Mouse (Mus musculus): Measurements from ENCODE around the gene Slc25a35. TPM values are rescaled to one million over a fixed set of nuclear protein-coding genes. Genes with fewer than 3 reads are reported as not detected.
"Not testable (repeated sequence)": the region's sequence is repeated elsewhere in the genome, so short reads cannot be mapped to it uniquely, and the experiment has no call there.

Gene Slc25a35
- polyA plus RNA-seq (2012; rRNA removed), result 27.3 and 32.4 TPM in 2 replicates

DNA sequence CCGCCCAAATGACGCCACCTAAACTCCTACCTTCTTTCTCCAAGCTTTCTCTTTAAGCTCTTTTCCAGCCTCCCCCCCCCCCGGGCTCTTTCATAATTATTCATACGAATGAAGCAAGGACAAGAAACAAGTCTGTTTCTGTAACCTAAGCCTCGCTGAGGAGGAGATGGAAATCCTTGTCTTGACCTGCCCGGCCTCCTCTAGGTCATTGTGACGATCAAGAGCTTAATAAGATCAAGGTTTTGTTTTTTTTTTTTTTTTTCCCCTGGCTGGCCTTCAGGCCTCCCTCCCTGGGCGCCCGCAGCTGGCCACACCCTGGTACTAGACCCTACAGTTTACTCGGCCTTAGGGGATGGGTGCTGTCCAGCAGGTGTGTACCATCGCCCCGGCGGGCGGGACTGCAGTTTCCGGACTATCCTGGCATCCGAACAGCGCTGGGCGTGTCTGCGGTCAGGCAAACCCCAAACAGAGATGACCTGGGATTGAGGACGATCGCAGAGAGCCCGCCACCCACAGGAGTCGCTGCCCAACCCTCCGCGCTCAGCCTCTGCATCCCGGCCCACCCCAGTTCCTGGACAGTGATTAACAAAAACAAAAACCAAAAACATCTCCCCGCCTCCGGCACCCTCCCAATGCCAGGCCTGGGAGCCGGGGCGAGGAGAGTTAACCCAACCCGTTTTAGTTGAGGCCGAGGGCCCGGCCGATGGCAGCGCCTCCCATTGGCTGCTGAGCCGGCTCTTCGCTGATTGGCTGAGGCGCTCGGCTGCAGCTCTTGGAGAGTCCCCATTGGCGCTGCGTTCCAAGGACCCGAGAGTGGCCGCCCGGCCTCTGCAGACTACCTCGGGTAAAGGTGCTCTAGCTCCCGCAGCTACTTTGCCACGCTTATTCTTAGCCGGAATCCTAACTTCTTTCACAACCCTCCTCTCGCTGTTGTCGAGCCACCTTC, at the start of gene Slc25a35:
TSS of gene Slc25a35 (plus strand) at position 795 of the 946 bp plus-strand sequence.
- DNase-seq (ENCODE audit: low spot score), result peak; percentile 81

- no peak for DNase-seq (ENCODE audit: low spot score)
Observed at GRCm38 (mm10) chr11:68923191-68923590, 44.7 kb upstream of the Slc25a35 start.

- no peak for DNase-seq (ENCODE audit: low spot score)
Observed at GRCm38 (mm10) chr11:68924749-68925148, 43.2 kb upstream of the Slc25a35 start.

DNA sequence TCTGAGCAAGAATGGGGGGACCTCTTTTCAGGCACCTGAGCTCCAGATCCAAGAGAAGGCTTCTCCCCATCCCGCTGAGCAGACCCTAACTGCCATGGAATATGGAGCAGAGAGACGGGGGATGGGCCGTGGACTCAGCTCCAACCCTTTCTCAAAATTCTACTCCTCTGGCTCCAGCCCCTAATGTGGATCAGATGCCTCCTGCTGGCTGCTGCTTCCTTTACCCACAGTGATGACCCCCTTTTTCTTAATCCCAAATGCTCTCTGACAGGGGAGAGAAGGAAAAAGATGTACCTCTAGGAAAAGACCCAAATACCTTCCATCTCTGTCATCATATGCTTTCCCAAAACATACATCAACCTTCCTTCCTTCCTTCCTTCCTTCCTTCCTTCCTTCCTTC, 41.0 kb upstream of the Slc25a35 start, which contains the start of gene Odf4:
TSS of gene Odf4 (minus strand) at position 101 of the 400 bp plus-strand sequence.
- DNase-seq (ENCODE audit: low spot score), result no peak

GRCm38 (mm10) chr11:68929947-68930346, 38.0 kb upstream of the Slc25a35 start:
- no peak for DNase-seq (ENCODE audit: low spot score)

DNA sequence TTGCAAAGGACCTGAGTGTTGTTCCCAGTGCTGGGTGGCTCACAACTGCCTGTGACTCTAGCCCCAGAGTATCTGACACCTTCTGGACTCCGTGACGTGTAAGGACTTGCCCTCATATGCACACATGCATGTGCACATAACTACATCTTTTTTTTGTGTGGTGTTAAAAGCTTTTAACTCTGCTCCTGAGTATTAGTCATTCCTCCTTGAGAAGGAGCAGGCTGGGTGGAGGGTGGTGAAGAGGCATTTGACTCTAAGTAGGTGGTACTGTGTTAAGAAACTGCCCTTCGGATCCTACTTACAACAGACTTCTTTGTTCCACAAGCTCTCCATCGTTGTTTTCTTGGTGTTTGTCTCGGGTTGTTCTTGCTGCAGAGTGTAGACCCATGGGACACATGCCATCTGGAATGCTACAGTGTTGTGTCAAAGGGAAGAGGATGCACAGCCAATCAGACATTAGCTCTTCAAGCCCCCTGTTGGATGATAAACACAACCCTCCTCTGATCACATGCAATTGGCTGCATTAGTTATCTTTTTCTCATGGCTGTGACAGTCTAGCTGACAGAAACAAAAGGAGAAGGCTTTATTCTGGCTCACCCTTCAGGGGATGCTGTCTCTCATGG, 33.9 kb upstream of the Slc25a35 start:
- DNase-seq (ENCODE audit: low spot score), result no peak

DNA sequence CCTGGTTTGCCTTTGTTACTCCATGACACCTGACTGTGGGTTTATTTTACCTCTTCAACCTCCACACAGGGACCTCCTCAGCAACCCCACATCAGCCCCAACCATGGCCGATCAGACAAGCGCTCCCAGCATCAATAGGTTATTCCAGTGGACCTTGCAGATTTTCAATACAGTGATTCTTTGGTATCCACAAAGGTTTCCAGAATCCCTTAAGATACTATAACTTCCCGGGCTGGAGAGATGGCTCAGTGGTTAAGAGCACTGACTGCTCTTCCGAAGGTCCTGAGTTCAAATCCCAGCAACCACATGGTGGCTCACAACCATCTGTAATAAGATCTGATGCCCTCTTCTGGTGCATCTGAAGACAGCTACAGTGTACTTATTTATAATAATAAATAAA, 31.0 kb upstream of the Slc25a35 start:
- DNase-seq (ENCODE audit: low spot score), result not testable (repeated sequence)

GRCm38 (mm10) chr11:68939451-68940304, 28.3 kb upstream of the Slc25a35 start:
- DNase-seq (ENCODE audit: low spot score), result peak; percentile 50

- DNase-seq (ENCODE audit: low spot score), result no peak
Observed at GRCm38 (mm10) chr11:68940516-68940915, 27.4 kb upstream of the Slc25a35 start.

GRCm38 (mm10) chr11:68942731-68943130, 25.2 kb upstream of the Slc25a35 start:
- DNase-seq (ENCODE audit: low spot score), result no peak

GRCm38 (mm10) chr11:68945245-68945644, 22.7 kb upstream of the Slc25a35 start:
- DNase-seq (ENCODE audit: low spot score), result no peak

DNA sequence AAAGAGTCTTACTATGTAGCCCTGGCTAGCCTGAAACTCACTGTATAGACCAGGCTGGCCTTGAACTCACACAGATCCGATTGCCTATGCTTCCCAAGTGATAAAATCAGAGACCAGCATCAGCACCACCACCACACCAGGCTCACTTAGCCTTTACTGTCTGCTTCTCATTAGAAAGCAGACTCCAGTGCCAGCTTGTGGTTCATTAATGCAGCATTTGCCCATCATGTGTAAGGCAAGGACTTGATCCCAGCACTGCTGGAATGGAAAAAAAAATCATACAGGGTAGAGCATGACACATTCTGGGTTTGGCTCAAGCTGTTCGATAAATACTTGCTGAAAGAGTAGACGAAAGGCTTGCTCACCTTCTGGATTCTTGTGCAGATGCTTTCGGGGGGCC, 21.9 kb upstream of the Slc25a35 start:
- DNase-seq (ENCODE audit: low spot score), result no peak

DNA sequence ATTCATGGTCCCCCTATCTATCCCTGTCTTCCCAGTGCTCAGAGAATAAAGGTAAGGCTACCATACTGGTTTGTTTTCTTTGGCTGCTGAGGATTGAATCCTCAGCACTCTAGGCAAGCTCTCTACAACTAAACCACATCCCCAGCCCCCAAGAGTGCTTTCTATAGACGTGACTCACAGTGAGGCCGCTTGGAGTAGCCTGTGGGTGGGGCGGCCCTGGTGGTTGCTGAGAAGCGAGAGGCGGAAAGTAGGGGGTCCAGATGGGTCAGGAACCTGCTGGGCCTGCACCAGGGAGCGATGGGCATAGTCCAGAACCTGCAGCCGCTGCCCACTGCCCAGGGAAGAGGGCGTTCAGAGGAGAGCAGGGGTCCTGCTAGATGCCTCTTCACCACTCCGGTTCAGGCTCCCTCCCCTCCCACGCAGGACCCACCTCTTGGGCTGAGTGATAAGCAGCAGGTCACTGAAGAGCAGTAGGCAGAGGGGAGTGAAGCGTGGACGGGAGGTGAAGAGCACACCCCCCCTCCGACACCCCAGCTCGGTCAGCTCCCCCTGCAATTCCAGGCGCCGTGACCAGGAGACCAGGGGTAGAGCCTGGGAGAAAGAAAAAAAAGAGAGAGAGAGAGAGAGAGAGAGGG, 21.0 kb upstream of the Slc25a35 start:
- DNase-seq (ENCODE audit: low spot score), result no peak

- DNase-seq (ENCODE audit: low spot score), result no peak
Observed at GRCm38 (mm10) chr11:68947542-68947993, 20.4 kb upstream of the Slc25a35 start.

DNA sequence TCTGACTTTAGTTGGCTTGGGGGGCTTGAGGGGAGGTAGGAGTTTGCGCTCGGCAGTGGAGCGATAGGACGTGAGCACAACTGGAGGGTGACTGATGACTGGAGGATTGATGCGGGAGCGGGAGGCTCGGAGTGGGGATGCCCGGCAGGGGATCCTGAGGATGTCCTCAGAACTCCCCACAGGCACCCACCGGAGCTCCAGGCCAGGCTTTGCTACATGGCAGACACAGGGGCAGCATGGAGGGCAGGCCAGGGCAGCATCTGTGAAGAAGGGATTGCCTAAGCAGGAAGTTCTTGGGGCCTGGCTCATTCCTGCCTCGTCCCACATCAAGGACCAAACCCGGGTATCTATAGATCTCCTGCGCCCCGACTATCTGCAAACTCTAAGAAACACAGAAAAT, 14.0 kb upstream of the Slc25a35 start:
- no peak for DNase-seq (ENCODE audit: low spot score)

DNA sequence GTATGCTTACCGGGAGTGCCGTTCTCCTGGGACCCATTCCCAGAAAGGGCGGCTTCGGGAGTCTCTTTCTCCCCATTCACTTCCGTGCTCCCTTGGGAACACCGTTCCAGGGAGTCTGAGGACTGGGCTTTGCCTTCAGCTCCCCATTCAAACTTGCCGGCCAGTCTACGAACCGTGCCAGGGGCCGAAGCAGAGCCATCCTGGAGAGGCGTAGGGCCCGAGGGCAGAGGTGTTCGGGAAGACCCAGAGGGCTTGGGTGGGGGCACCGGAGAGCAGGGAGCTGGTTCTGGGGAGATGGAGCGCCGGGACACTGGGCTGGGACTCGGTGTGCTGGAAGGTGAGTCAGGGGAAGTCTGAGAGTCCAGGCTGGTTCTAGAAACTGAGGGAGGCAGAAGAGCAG, 13.5 kb upstream of the Slc25a35 start:
- DNase-seq (ENCODE audit: low spot score), result no peak

DNA sequence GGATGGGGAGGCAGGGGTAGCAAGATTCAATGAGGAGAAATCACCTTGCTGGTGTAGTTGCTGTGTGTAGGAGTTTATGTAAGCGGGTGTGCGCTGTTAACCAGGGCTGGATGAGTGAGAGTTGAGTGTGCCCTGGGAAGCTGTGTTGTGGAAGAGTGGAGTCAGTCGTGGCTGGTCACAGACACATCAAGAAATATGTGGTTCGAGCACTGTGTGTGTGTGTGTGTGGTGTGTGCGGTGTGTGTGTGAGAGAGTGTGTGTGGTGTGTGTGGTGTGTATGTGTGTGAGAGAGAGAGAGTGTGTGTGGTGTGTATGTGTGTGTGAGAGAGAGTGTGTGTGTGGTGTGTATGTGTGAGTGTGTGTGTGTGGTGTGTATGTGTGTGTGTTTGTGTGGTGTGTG, 12.5 kb upstream of the Slc25a35 start:
- no peak for DNase-seq (ENCODE audit: low spot score)

GRCm38 (mm10) chr11:68956107-68956506, 11.8 kb upstream of the Slc25a35 start:
- no peak for DNase-seq (ENCODE audit: low spot score)

DNA sequence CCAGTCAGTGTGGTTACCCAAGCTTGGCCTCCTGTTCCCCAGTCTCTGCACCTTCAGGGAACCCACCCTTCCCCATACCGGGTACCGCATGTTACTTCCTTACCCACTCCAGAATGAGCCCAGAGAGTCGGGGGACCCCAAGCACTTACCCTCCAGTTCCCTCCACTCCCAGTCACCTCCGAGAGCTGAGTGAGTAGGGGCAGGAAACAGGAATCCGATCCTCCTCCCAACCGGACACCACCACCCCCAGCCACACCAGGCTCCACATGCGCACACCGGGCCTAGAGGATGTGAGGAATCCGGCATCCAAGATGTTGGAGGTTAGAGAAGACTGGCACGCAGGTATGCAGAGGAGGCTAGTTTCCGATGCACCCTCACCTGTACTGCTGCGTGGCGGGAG, 11.2 kb upstream of the Slc25a35 start:
- DNase-seq (ENCODE audit: low spot score), result no peak

DNA sequence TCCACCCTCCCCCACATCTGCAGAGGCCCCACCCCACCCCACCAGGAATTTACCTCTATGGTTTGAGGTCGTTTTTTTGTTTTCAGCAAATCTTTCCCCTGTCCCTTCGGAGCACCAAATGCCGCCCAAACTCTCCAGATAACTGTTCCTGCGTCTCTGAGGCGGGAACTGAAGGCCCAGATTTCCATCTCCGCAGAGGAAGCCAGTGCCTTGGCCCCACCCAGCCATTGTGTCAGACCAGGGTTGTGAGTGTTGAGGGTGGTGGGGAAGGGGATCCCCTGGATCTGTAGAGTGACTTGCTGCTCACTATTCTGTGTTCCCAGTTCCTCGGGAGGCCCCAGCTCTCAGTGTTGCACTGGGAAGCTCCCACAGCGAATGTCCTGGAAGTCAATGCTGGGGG, 10.6 kb upstream of the Slc25a35 start, which contains the start of gene Arhgef15:
TSS of gene Arhgef15 (minus strand) at position 173 of the 400 bp plus-strand sequence.
- no peak for DNase-seq (ENCODE audit: low spot score)

DNA sequence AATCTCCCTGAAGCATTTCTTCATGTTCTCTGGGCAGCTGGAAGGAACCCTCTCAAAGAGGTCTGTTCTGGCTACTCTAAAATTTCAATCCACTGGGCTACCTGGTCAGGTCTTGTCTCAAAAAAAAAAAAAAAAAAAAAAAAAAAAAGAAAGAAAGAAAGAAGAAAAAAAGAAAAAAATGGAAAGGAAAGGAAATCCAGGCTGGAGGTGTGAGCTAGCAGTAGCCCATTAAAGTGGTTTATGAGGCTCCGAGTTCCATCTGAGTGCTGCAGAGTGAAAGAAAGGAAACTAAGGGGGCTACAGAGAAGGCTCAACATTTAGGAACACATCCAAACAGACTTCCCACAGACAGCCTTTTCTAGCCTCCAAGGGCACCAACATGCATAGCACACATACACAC, 10.0 kb upstream of the Slc25a35 start:
- DNase-seq (ENCODE audit: low spot score), result no peak

All from urinary bladder, adult 2 months (tissue).